Mouse (Mus musculus) kidney, adult 2 months (tissue): ENCODE results near the gene Retnlg.

Source experiments
- CTCF ChIP-seq: fragments of 200-500 bp; conservative IDR thresholded peaks from 2 replicates; pipeline ENCODE4 v1.5.1; 2011; ENCODE audit warnings: low read depth, mild to moderate bottlenecking, control low read depth, low read length, moderate library complexity, mixed read lengths; ENCODE audit not compliant: insufficient read depth, insufficient read length
- POLR2A ChIP-seq: fragments of 200-500 bp; IDR thresholded peaks from one replicate; pipeline ENCODE4 v1.6.1; 2011; ENCODE audit warnings: low read depth, low read length, control low read depth

- TF ChIP-seq CTCF (no peak), POLR2A (no peak)
Observed at GRCm38 (mm10) chr16:48867690-48868089, 4.7 kb upstream of the Retnlg start.
